Mouse (Mus musculus) CH12.LX (cell line): ENCODE data around the gene Fgf11. TPM values are rescaled to one million over a fixed set of nuclear protein-coding genes. Genes with fewer than 3 reads are reported as not detected.

Experiments used
- DNase-seq: peaks from one replicate; pipeline ENCODE4 v3.0.0-alpha.2; 2013; ENCODE audit errors: extremely low read depth
- H3K27ac ChIP-seq: 2 replicates; pipeline ENCODE4 v1.5.1; 2012; ENCODE audit warnings: low read depth, mild to moderate bottlenecking, control low read depth, moderate library complexity; ENCODE audit not compliant: insufficient read depth
- H3K27me3 ChIP-seq: replicated peaks from 2 replicates; pipeline ENCODE3; 2012; ENCODE audit warnings: inconsistent platforms
- H3K36me3 ChIP-seq, 2 experiments: replicated peaks in 1 of 2; 2 replicates each; pipeline versions ENCODE3 to v1.6.1; 2012; ENCODE audit warnings: inconsistent platforms in 1 of 2, low read length in 1 of 2, mild to moderate bottlenecking in 1 of 2, mixed read lengths in 1 of 2, moderate library complexity in 1 of 2; ENCODE audit not compliant: control insufficient read depth in 1 of 2, insufficient read depth in 1 of 2
- H3K4me1 ChIP-seq, 2 experiments: 2 replicates each; pipeline ENCODE4 v1.6.1; 2012; ENCODE audit warnings: inconsistent platforms in 1 of 2, moderate library complexity in 1 of 2; ENCODE audit not compliant: insufficient read depth in 2 of 2, control insufficient read depth in 1 of 2
- H3K4me2 ChIP-seq: 2 replicates; pipeline ENCODE4 v1.6.1; 2012; ENCODE audit warnings: low read depth, mild to moderate bottlenecking, control low read depth; ENCODE audit not compliant: poor library complexity, insufficient read depth, severe bottlenecking
- H3K4me3 ChIP-seq, 3 experiments: fragments of 150-350 bp in 1 of 3; sonication (generic) in 1 of 3; replicated peaks in 1 of 3; 2 replicates each; pipeline versions ENCODE3 to v1.5.1; 2011 to 2012; ENCODE audit warnings: low read depth in 2 of 3, low read length in 2 of 3, mild to moderate bottlenecking in 2 of 3, moderate library complexity in 2 of 3, control low read depth in 1 of 3, improper control_type of control experiment in 1 of 3, inconsistent platforms in 1 of 3, mixed read lengths in 1 of 3; ENCODE audit not compliant: poor library complexity in 1 of 3
- H3K79me2 ChIP-seq: replicated peaks from 2 replicates; pipeline ENCODE4 v1.6.1; 2012; ENCODE audit warnings: mild to moderate bottlenecking, moderate library complexity; ENCODE audit not compliant: control insufficient read depth, poor library complexity, insufficient read depth, severe bottlenecking; ENCODE audit errors: extremely low read depth
- H3K9ac ChIP-seq: 2 replicates; pipeline ENCODE4 v1.6.1; 2012; ENCODE audit warnings: low read depth, mild to moderate bottlenecking, control low read depth, moderate library complexity; ENCODE audit not compliant: insufficient read depth
- H3K9me3 ChIP-seq: replicated peaks from 2 replicates; pipeline ENCODE3; 2012; ENCODE audit warnings: low read length, inconsistent platforms, mixed read lengths
- BHLHE40 ChIP-seq: IDR thresholded peaks from 2 replicates; pipeline ENCODE4 v1.6.1; 2011; ENCODE audit warnings: mild to moderate bottlenecking, low read depth, low read length, improper control_type of control experiment
- CHD1 ChIP-seq: IDR thresholded peaks from 2 replicates; pipeline ENCODE4 v1.6.1; 2012; ENCODE audit warnings: low read depth, low read length, improper control_type of control experiment, inconsistent platforms
- CHD2 ChIP-seq: IDR thresholded peaks from 2 replicates; pipeline ENCODE4 v1.6.1; 2011; ENCODE audit warnings: low read length, improper control_type of control experiment
- CTCF ChIP-seq, 2 experiments: IDR thresholded peaks in 1 of 2; conservative IDR thresholded peaks in 1 of 2; 2 replicates each; pipeline ENCODE4 v1.5.1; 2011 to 2012; ENCODE audit warnings: low read depth in 2 of 2, low read length in 2 of 2, improper control_type of control experiment in 1 of 2, inconsistent platforms in 1 of 2, mild to moderate bottlenecking in 1 of 2, moderate library complexity in 1 of 2
- E2F4 ChIP-seq: IDR thresholded peaks from 2 replicates; pipeline ENCODE4 v1.6.1; 2011; ENCODE audit warnings: low read depth, low read length, improper control_type of control experiment; ENCODE audit not compliant: insufficient replicate concordance
- EP300 ChIP-seq: IDR thresholded peaks from 2 replicates; pipeline ENCODE4 v1.6.1; 2011; ENCODE audit warnings: low read length, improper control_type of control experiment
- GABPA ChIP-seq: IDR thresholded peaks from 2 replicates; pipeline ENCODE4 v1.6.1; 2012; ENCODE audit warnings: low read depth, low read length, improper control_type of control experiment, inconsistent platforms; ENCODE audit not compliant: insufficient replicate concordance
- KAT2A ChIP-seq: IDR thresholded peaks from 2 replicates; pipeline ENCODE4 v1.6.1; 2012; ENCODE audit warnings: low read length, improper control_type of control experiment, inconsistent platforms; ENCODE audit not compliant: insufficient replicate concordance
- MAFK ChIP-seq: IDR thresholded peaks from 2 replicates; pipeline ENCODE4 v1.6.1; 2011; ENCODE audit warnings: low read length, improper control_type of control experiment; ENCODE audit not compliant: insufficient replicate concordance
- MAX ChIP-seq: IDR thresholded peaks from 2 replicates; pipeline ENCODE4 v1.6.1; 2011; ENCODE audit warnings: low read length, improper control_type of control experiment
- MXI1 ChIP-seq: IDR thresholded peaks from 2 replicates; pipeline ENCODE4 v1.6.1; 2011; ENCODE audit warnings: mild to moderate bottlenecking, low read depth, low read length, improper control_type of control experiment
- MYC ChIP-seq: IDR thresholded peaks from 2 replicates; pipeline ENCODE4 v1.6.1; 2011; ENCODE audit warnings: low read depth, mild to moderate bottlenecking, improper control_type of control experiment, low read length
- NRF1 ChIP-seq: IDR thresholded peaks from 2 replicates; pipeline ENCODE4 v1.6.1; 2014; ENCODE audit warnings: low read depth, mild to moderate bottlenecking, inconsistent platforms, low read length, improper control_type of control experiment, moderate library complexity
- POLR2A ChIP-seq: IDR thresholded peaks from 2 replicates; pipeline ENCODE4 v1.6.1; 2011; ENCODE audit warnings: low read depth, mild to moderate bottlenecking, improper control_type of control experiment, low read length
- TBP ChIP-seq: conservative IDR thresholded peaks from 2 replicates; pipeline ENCODE4 v1.6.1; 2011; ENCODE audit warnings: low read depth, low read length, improper control_type of control experiment
- USF1 ChIP-seq: IDR thresholded peaks from 2 replicates; pipeline ENCODE4 v1.6.1; 2014; ENCODE audit warnings: low read depth, mild to moderate bottlenecking, inconsistent platforms, low read length, improper control_type of control experiment
- USF2 ChIP-seq: conservative IDR thresholded peaks from 2 replicates; pipeline ENCODE4 v1.6.1; 2011; ENCODE audit warnings: low read depth, low read length, improper control_type of control experiment
- ZC3H11A ChIP-seq: IDR thresholded peaks from 2 replicates; pipeline ENCODE4 v1.6.1; 2012; ENCODE audit warnings: low read depth, mild to moderate bottlenecking, inconsistent platforms, low read length, improper control_type of control experiment
- ZKSCAN1 ChIP-seq: IDR thresholded peaks from 2 replicates; pipeline ENCODE4 v1.6.1; 2012; ENCODE audit warnings: low read depth, inconsistent platforms, low read length, improper control_type of control experiment, borderline replicate concordance
- dilution Hi-C: fragments of 300-500 bp; cut with MboI; formaldehyde crosslinking; loops from 2 replicates; pipeline ENCODE4 v1.14.3; 2020; ENCODE audit warnings: low sequenced_read_pairs; ENCODE audit not compliant: extremely low pct_unique_long_range_greater_than_20kb, extremely low pct_ligation_motif_present
- in situ Hi-C: fragments of 300-500 bp; cut with MboI; formaldehyde crosslinking; loops from 3 replicates; pipeline ENCODE4 v1.14.3; 2019; ENCODE audit warnings: low sequenced_read_pairs, low pct_ligation_motif_present, low pct_unique_long_range_greater_than_20kb, mixed read lengths
- polyA plus RNA-seq: library from polyadenylated mRNA; unstranded; fragments of >175 nt; gene quantifications from 2 replicates; pipeline ENCODE4 v1.2.1, GENCODE M21; 2012; ENCODE audit warnings: low read depth; ENCODE audit not compliant: insufficient read length
- total RNA-seq, 2 experiments: library from RNA; depleted of rRNA; stranded (reverse); fragments of 300-350 nt in 1 of 2; fragments of >200 nt in 1 of 2; gene quantifications; 2 replicates each; pipeline ENCODE4 v1.2.3; 2012 to 2014

Fgf11 gene
- total and polyA plus RNA-seq, 3 experiments = 0.93 to 3.9 (median 1.8) TPM

DNA sequence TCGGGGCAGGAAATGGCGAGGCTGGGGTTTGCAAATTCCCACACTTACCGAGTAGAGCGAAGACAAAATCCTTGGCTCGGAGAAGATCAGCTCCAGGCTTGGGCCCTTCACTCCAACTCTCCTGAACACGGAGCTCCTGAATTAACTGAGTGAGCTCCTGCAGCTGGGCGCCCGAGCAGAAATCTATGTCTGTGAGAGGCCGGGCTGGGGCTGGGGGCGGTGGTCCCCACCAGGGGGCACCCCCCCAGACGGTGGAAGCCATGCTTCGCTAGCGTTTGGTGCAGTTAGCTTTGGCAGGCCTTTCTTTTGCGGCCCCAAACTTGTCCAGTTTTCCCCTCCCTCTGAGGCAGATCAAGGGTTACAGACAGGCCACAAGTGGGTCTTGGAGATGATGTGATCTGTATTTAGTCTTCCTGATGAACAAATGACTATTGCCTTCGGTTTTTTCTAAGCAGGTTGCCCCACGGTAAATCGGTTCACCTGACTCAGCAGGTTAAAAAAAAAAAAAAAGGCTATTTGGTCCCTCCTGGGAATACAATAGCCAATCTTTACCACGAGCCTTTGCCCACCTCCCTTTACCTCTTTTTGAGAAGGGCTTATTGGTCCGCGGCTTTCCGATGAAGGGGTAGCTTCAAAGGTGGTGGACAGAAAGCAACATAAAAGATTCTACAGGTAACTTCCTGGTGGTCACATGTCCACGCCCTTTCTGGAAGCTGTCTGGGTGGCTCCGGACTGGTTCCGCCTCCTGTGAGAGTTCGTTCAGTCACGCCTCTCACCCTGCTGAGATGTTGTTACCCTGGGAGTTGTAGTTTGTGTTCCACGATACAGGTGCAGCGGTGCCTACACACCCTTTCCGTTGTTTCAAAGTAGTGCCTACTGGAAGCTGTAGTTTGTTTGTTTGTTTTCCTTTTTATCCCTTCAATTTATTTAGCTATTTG, 3.6 kb upstream of the Fgf11 start, which contains the start of gene Tmem102:
Gene Tmem102, minus strand, starts transcription at position 653 of the 938 bp plus-strand sequence.
- peaks cover 22% of the 10 kb centered on the region for H3K9me3 ChIP-seq
- 0 out of 4 replicates have a peak, but pooled peaks of 1 of the 2 experiments have one; percentile 4 for TF ChIP-seq CTCF (conservative IDR thresholded peaks at IDR 0.05 in 1 of 2, IDR thresholded peaks at IDR 0.05 in 1 of 2; ENCODE audit: low read depth in 2 of 2, low read length in 2 of 2)
- no peak for TF ChIP-seq MAX
- H3K4me2 ChIP-seq = no peak within 1 kb of the TSS
- H3K4me1 ChIP-seq = peaks cover 5 to 29% of the 10 kb centered on the region in 2 experiments; a peak in 3 of 4 replicates
- H3K27me3 ChIP-seq = peaks cover 59% of the 10 kb centered on the region
- dilution Hi-C loops = no loop called here
- in situ Hi-C loops = loop anchor here (5.0 kb wide), 1 partner anchor 72 kb away; the partner anchor contains the start of gene Tmem95
- H3K79me2 ChIP-seq = no peaks in the 10 kb centered on the region
- H3K9ac ChIP-seq = no peak within 1 kb of the TSS
- no peak for DNase-seq
- H3K36me3 ChIP-seq = no peaks in the 10 kb centered on the region
- H3K4me3 ChIP-seq = no peak within 1 kb of the TSS
- no peak within 1 kb of the TSS for H3K27ac ChIP-seq

GRCm38 (mm10) chr11:69804652-69804940, 2.9 kb upstream of the Fgf11 start:
- Histone ChIP-seq H3K27ac (no peak overlapping the region), H3K9me3 (peaks cover 24% of the 10 kb centered on the region), H3K36me3 (no peaks in the 10 kb centered on the region), H3K79me2 (no peaks in the 10 kb centered on the region), H3K4me2 (no peak overlapping the region)
- in situ Hi-C loops = loop anchor here (5.0 kb wide), 1 partner anchor 73 kb away; the partner anchor contains the start of gene Tmem95
- no peak for DNase-seq
- dilution Hi-C loops = no loop called here
- no peak for TF ChIP-seq EP300
- no peak for TF ChIP-seq ZC3H11A
- no peak for TF ChIP-seq ZKSCAN1
- no peak for TF ChIP-seq NRF1
- no peak for TF ChIP-seq CHD1
- no peak for TF ChIP-seq GABPA
- no peak for TF ChIP-seq KAT2A
- no peak for TF ChIP-seq CHD2
- TF ChIP-seq E2F4 = no peak
- TF ChIP-seq BHLHE40 = no peak
- no peak for TF ChIP-seq USF1
- TF ChIP-seq TBP = no peak
- no peak for TF ChIP-seq MXI1
- TF ChIP-seq MYC = no peak
- no peak for TF ChIP-seq USF2
- no peak for TF ChIP-seq MAFK
- no peak for TF ChIP-seq POLR2A
- TF ChIP-seq, all 38 proteins: peak for 0
- H3K9ac ChIP-seq = no peak overlapping the region
- no peak overlapping the region for H3K4me3 ChIP-seq
- peaks cover 8 to 33% of the 10 kb centered on the region in 2 experiments; a peak in 3 of 4 replicates for H3K4me1 ChIP-seq
- peaks cover 55% of the 10 kb centered on the region for H3K27me3 ChIP-seq
